Mouse (Mus musculus) CD4-positive, CD25-positive, alpha-beta regulatory T cell, adult 9 weeks (primary cell): Measurements from ENCODE around the gene Oprl1. TPM values are rescaled to one million over a fixed set of nuclear protein-coding genes. Genes with fewer than 3 reads are reported as not detected.

ENCODE experiments used
- polyA plus RNA-seq: library from polyadenylated mRNA; unstranded; fragments of 100-300 nt; shearing (Covaris generic); gene quantifications from one replicate; pipeline ENCODE4 v1.2.1, GENCODE M21; 2017

Oprl1 gene
- 0.27 TPM for polyA plus RNA-seq

DNA sequence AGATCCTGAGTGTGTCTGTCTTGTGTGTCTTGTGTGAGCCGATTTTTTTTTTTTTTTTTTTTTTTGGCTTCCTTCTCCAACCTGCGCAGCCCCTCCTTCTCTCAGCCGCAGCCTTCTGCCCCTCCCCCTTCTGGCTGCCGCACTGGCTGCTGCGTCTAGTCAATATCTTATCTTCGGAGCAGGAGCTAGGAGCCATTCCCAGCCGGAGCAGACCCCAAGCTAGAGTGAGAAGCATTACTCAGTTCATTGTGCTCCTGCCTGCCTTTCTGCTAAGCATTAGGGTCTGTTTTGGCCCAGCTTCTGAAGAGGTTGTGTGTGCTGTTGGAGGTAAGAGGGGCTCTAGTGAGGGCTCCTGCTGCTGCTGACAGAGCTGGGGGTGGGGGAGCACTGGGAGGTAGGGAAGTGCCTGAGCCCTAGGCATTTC lies at the start of gene Oprl1:
Gene Oprl1 (plus strand): TSS at position 114 of the 424 bp plus-strand sequence.

DNA sequence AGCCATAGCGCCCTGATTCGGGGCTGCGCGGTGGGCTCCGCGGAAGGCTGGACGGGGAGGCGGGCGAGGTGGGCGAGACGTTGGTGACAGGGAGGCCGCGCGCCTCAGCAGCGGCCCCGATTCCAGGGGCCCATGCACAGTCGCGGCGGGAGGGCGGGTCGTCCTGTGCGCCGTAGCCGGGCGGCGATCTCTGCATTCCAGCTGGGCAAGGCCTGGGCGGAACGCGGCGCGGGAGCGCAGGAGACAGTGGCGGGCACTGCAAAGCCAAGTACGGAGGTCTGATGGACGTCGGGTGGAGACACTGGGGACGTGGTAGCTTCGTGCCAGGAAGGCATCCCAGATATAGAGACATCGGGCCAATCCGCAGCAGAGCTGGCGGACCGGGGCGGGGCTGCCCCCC lies 43.5 kb upstream of the Oprl1 start, which contains the start of gene Sox18:
Gene Sox18 (minus strand): TSS at position 315 of the 400 bp plus-strand sequence.

GRCm38 (mm10) chr2:181679951-181680715 lies 34.7 kb upstream of the Oprl1 start, which contains the start of gene Tcea2:
Gene Tcea2, plus strand, starts transcription at chr2:181680310.

DNA sequence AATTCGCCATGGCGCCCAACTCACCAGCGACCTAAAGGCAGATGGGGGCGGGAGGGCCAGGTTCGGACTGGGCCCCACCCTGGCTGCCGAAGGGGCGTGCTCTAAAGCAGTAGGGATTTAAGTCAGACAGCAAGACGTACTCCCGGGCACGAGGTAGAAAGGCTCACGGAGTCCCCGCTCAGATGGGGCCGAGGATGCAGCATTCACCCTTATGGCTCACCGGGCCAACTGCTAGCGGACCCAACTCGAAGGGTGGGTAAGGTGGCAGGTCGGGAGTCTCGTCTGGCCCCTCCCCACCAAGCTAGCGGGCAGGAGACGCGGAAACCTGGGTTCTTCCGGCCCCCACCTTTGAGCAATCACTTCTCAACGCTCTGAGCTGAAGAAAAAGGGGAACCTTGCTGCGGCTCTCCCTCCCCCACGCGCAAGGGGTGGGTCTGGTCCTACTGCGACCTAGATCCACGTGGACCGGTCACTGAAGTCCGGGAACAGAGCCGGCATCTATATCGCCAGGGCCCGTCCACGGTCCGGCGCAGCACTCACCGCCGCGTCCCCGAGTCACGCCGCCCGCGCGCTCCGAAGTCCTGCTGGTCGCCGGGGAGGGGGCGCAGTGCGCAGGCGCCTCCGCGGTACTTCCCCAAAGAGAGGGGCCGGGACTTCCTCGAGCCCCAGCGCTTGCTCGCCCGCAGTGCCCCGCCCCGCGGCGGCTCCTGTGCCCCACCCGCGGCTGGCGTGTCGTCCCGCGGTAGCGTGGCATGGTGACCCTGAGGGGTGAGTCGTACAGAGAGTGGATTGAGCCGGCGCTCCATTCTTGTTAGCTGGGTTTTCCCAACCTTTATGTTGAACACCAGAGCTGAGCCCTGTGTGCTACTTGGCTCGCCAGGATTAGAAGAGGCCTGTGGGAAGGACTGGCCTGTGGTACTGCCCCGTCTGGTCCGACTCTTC lies 21.2 kb upstream of the Oprl1 start, which contains the start of gene Rgs19:
Gene Rgs19 (minus strand): TSS at position 639 of the 942 bp plus-strand sequence.

DNA sequence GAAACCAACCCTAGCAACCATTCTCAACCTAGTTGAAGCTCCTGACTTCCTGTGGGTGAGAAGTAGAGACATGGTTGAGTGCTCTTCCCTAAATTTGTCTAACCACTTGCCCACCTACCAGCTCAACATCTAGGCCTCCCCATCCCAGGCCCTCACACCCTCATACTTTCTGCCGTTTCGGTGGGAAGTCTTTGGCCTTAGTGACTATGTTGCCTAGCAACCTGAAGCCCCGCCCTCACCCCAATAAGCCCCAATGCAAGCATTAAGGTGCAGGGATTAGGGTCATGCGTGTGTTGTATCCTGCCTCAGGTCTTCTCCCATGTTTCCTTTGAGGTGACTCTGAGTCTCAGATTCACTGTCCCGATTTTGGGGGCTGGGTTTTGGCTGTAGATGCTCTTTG lies 16.6 kb upstream of the Oprl1 start, which contains the start of gene Lkaaear1:
Gene Lkaaear1 (minus strand): TSS at position 202 of the 400 bp plus-strand sequence.

GRCm38 (mm10) chr2:181763006-181763830 lies 48.4 kb downstream of the Oprl1 start, which contains the start of gene Myt1:
Gene Myt1, plus strand, starts transcription at chr2:181763332.

Other genes starting within 250 kb of the Oprl1 start
- gene Abhd16b, start 221.8 kb upstream of the Oprl1 start, polyA plus RNA-seq, result not detected
- gene Tpd52l2, start 217.9 kb upstream of the Oprl1 start, polyA plus RNA-seq, result 105 TPM
- gene Dnajc5, start 194.5 kb upstream of the Oprl1 start, polyA plus RNA-seq, result 85.7 TPM
- gene Uckl1, start 130.1 kb upstream of the Oprl1 start, polyA plus RNA-seq, result 197 TPM
- 102 TPM for gene Prpf6, start 123.1 kb upstream of the Oprl1 start, polyA plus RNA-seq
- 18.5 TPM for gene Zfp512b, start 122.2 kb upstream of the Oprl1 start, polyA plus RNA-seq
- gene Samd10, start 115.8 kb upstream of the Oprl1 start, polyA plus RNA-seq, result 6.1 TPM
- not detected for gene Gm29797, start 58.0 kb upstream of the Oprl1 start, polyA plus RNA-seq
- not detected for gene Sox18, start 43.4 kb upstream of the Oprl1 start, polyA plus RNA-seq
- gene Tcea2, start 34.7 kb upstream of the Oprl1 start, polyA plus RNA-seq, result 16.3 TPM
- gene Rgs19, start 21.0 kb upstream of the Oprl1 start, polyA plus RNA-seq, result 239 TPM
- gene Lkaaear1, start 16.6 kb upstream of the Oprl1 start, polyA plus RNA-seq, result not detected
- not detected for gene Myt1, start 48.3 kb downstream of the Oprl1 start, polyA plus RNA-seq
- 85.1 TPM for gene Pcmtd2, start 122.8 kb downstream of the Oprl1 start, polyA plus RNA-seq
- gene Polr3k, start 149.3 kb downstream of the Oprl1 start, polyA plus RNA-seq, result 32.1 TPM